Mouse (Mus musculus) adrenal gland, adult 10 weeks (tissue): ENCODE results near the gene Phf6. TPM values are rescaled to one million over a fixed set of nuclear protein-coding genes. Genes with fewer than 3 reads are reported as not detected.

Source experiments
- polyA plus RNA-seq: library from polyadenylated mRNA; stranded (reverse); fragments of 350-450 nt; fragmentation: Illumina TruSeq; extraction: RNeasy Lipid Tissue Mini Kit (QIAGEN cat#74804); gene quantifications from one replicate; pipeline ENCODE4 v1.2.3, GENCODE M21; 2014; ENCODE audit warnings: low read depth, low replicate concordance

The Phf6 gene
- polyA plus RNA-seq: 80.4 TPM

DNA sequence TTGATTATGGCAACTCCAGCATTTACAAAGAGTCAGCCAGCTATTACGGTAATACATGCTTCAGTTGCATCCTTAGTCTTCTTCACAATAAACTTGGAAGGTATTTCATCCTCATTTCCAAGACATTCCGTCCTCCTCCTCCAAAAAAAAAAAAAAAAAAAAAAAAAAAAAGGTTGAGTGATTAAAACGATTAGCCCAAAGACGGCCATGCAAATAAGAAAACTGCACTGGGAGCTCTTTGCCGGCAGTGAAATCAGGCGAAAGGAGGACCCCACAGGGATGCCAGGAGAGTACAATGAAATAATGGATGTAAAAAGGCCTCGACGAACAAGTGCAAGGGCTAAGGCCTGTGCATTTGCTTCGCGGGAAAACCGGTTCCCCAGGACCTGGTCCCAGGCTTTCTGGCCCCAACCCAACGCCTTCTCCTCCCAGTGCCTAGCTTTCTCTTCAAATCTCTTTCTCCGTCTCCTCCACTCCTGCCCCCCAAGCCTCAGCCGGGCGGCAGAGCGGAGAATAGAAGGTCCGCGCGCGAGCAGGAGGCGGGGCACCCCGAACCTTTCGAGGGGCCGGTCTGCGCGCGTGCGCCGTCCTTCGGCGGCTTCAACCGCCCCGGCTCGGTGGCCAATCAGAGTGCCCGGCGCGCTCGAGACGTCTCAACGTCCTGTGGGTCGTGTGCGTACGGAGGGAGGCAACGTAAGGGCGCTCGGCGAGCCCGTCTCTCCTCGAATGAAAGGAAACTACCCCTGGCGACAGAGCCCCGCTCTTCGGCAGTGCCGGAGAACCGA, at the start of gene Phf6:
Gene Phf6, plus strand, starts transcription at position 680 of the 785 bp plus-strand sequence.

DNA sequence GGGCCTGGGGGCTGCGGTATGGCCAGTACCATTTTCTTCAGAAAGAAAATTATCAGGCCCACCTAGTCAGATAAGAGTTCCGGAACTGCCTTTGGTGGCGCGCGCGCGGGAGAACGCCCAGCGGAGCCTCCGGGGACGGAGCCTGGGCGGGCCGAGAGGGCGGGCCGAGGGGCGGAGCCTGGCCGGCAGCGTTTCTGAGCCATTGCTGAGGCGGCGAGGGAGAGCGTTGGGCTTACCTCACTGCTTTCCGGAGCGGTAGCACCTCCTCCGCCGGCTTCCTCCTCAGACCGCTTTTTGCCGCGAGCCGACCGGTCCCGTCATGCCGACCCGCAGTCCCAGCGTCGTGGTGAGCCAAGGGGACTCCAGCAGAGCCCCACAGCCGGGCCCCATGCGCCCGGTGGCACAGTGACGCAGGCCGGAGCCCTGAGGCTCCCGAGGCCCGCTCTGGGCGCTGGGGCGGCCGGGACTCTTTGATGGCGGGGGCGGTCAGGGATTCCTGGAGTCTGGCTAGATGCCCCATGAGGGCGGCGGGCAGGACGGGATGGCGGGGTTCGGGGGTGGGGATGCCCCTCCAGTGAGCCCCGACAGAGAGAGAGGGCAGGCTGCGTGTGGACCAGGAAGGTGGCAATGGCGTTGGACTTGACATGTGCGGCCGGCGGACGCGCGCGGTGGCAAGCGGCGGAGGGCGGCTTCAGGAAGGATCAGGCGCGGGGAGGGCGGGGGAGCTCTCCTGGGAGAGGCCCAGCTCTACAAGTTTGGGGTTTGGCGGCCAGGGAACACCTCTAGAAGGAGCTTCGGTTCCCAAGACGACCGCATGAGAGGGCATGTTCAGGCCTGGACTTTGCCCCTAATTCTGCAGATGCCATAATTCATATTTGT, 76.1 kb downstream of the Phf6 start, which contains the start of gene Hprt:
Gene Hprt, plus strand, starts transcription at position 233 of the 879 bp plus-strand sequence.

Other genes with a start within 250 kb of the Phf6 start
- gene Ccdc160, start 121.1 kb upstream of the Phf6 start, polyA plus RNA-seq: 74.1 TPM
- gene Hprt, start 75.9 kb downstream of the Phf6 start, polyA plus RNA-seq: 739 TPM